Mouse (Mus musculus) adipocyte (in vitro differentiated cells): Measurements from ENCODE around the gene Arhgap5.
"Not testable (repeated sequence)": the region's sequence is repeated elsewhere in the genome, so short reads cannot be mapped to it uniquely, and the experiment has no call there.

Experiments
- DNase-seq: peaks from one replicate; pipeline ENCODE4 v3.0.0-alpha.2; 2016; ENCODE audit warnings: low spot score

The Arhgap5 gene

DNA sequence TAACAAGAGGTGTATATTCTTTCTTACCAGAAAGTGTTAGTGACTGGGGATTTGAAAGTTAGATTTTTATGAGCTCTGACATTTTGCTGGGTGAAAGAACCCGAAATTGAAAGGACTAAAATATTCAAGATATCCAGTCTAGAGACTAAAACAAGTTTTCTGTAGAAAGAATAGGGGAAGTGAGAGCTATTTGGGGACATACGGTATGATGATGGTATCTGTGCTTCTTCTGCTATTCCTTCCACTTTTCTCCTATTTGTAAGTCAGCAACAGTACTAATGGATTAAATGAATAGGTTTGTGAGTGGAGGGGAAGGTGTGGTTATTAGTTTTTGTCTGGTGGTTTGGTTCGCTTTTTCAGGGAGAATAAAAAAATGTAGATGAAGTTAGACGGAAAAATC, 37.5 kb downstream of the Arhgap5 start:
- no peak for DNase-seq

DNA sequence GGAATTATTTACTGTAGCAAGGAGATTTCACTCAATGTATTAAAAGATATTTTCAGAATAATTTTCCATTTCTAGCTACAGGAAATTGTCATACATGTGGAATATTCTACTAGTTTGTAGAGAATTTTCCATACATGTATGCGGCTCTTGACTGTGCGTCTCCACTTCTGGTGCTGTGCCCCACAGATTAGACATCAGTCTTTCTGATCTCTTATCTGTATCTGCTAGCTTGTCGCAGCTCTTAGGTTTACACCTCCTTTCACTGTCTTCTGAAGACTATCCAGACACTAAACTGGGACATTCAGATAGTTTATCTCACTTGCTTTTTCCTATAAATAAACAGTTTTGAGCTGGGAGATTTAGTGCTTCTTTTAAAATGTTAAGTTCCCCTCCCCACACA, 40.8 kb downstream of the Arhgap5 start:
- no peak for DNase-seq

DNA sequence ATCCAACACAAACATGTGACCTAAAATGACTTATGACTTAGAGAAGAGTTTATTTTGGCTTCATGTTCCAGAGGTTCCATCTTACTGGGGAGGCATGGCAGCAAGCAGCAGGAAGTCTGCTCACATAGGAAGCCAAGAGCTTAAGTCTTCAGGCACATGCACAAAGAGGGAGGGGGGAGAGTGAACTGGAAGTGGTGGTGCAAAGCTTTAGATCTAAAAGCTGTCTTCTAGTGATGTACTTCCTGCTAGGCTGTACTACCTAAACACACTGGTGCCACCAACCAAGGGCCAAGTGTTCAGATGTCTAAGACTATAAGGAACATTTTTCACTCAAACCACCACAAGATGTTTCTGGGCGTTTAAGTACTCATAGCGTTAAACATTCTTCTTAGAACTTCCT, 48.3 kb downstream of the Arhgap5 start:
- peak; percentile 47 for DNase-seq

DNA sequence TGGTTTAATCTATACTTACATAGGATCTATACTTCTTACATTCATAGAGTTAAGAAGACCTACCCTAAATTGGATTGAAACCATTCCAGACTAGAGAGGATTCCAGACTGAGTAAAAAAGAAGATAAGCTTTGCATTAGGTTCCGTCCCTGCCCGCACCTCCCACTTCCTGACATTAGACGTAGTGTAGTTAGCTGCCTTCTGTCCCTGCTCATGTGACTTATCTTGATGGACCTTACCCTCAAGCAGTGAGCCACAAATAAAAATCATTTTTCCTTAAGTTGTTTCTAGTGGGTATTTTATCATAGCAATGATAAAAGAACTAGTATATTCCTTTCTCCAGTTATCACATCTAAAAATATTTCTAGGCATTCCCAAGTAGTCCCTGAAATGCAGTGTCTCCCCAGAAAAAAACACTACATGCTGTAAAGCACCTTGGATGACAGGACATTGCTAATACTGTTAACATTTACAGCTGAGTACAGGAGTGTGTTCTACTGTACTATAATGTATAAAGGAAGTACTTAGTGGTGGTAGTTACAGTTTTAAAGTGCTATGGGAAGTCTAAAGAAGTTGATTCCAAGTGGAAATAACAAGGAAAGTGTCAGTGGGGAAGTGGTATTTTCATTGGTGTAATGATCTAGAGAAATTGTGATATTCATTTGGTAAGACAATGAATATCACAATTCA, 51.6 kb downstream of the Arhgap5 start:
- no peak for DNase-seq

DNA sequence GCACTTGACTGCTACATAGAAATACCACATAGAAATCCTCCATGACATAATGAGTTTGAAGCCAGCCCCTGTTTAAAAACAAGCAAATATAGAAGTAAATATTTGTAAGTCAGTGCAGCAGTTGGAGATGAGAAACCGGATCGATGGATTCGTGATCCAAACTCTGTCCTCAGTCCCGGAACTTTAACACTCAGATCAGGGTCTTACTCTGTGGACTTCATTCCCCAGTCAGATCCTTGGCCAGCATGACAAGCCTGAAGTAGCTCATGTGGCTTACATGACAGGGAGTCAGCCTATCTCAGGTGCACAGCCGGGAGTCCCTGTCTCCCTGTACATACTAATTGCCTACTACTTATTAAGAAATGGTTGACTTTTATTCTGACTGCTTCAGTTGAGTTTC, 61.9 kb downstream of the Arhgap5 start:
- DNase-seq: no peak

DNA sequence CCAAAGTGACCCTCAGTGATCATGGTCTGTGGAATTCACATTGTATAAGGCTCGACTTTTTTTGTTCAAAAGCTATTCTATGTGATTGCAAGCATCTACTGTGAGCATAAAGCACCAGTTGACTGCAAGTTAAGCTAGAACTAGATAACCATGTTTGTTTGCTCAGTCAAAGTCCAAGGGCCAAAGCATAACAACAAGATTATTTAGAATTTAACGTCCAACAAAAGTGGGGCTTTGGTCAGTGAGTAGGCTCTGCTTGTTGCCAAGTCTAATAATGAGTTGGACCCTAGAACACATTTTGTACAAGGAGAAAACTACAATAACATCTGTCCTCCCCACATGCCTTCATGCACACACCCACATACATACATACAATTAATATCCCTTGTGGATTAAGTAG, 69.6 kb downstream of the Arhgap5 start:
- no peak for DNase-seq

DNA sequence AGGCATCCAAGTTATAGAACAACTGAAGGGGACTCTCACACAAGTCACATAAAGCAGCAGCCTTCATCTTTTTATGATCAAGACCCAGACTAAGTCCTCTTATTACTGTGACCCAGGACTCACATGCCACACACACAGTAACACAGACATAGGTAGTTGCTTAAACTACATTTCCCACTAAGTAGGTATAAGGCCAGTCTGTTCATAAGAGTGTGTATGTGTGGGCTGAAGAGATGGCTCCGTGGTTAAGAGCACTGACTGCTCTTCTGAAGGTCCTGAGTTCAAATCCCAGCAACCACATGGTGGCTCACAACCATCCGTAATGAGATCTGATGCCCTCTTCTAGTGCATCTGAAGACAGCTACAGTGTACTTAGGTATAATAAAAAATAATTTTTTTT, 82.7 kb downstream of the Arhgap5 start:
- not testable (repeated sequence) for DNase-seq

DNA sequence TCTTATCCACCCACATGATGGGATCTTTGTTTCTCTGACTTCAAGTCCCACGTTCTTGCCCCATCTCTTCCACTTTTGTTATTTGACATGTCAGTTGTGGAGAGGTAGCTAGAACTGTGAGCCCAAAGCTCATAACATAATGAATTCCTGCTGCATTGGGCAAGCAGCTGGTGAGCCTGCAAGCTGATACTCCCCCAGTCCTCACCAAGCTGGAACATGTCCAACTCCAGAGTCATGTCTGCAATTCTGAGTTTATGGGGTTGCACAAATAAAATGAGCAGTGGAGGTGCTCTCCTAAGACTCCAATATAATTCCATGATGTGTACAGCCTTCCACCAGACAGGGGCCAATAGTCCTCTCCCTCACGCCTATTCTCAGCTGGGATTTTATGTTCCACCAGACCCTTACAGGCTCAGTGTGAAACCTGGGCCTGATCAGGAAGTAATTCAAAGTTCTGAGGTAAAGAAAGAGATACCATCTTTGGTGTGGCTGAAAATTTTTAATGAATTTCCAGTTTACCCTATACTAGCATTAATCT, 83.8 kb downstream of the Arhgap5 start:
- DNase-seq: no peak

DNA sequence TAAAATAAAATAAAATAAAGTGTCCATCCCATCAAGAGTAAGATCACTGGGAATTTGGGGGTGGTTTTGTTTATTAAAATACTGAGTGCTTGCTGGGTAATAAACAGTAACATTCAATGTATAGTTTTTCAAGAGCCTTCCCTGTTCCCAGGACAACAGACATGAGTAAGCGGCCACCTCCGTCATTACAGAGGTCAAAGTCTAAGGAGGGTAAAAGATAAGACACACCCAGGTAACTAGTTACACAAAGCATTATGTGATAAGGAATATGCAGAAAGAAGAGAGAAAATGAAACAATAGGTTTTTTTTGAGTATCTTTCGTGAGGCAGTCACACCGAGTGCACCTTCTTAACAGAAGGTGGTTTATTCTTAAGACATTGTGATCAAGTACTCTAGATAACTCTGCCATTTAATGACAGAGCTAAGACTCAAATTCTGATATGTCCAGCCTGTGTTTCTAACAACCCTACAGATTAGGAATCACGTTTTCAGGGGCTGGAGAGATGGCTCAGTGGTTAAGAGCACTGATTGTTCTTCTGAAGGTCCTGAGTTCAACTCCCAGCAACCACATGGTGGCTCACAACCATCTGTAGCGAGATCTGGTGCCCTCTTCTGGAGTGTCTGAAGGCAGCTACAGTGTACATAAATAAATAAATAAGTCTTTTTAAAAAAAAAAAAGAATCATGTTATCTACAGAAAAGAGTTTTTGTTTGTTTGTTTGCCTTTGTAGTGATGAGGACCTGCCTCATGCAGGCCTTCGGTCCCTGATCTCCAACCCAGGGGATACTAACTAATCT, 91.8 kb downstream of the Arhgap5 start:
- DNase-seq: no peak

DNA sequence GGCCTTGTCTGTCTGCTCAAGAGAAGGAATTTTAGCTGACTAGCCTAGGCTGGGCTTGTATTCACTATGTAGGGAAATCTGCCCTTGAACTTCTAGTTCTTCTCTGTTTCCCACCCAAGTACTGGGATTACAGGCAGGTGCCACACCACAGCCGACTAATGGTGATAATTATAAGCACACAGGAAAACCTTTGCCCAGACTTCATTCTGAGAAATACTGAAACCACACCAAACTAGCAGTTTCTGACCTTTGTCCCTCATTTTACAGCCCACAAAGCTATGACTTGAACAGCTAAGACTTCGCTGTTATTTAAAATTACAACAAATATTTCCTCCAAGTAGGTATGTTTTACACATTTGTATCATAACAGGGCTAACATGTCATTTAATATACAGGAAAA, 98.7 kb downstream of the Arhgap5 start:
- DNase-seq: peak; percentile 40

DNA sequence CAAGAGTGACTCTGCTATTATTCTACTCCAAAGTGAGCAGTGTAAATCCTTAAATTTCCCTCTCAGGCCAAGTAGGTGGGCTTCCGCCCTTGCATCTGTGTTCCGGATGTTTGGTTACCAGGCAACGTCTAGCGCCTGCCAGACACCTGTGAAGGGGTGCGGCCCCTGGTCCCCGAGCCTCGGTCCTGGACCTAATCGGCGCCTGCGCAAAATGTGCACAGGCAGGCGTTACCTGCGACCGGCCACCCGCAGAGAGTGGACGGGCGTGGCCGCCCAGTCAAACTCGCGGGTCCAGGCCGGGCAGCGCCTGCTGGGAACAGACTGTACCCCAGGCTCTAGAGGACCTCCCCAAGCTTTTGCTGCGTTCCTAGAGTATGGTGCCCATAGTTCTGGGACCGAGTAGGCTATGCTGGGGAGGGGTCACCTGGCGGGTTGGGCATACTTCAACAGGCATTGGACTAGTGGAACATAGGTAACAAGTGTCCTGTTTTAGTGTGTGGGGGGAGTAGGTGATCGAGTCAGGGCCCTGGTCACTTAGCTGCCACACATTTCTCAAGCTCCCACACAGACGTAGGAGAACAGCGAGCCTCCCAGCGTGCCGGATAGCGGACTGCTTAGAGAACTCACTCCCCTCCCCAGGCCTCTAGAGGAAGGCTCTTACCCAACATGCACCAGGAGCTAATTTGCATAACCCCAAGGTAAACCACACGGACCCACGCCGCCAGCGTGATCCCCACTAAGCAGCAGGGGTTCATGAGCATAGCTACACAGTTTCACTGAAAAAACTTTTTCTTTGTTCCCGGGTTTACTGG, 99.3 kb downstream of the Arhgap5 start:
- peak; percentile 94 for DNase-seq

DNA sequence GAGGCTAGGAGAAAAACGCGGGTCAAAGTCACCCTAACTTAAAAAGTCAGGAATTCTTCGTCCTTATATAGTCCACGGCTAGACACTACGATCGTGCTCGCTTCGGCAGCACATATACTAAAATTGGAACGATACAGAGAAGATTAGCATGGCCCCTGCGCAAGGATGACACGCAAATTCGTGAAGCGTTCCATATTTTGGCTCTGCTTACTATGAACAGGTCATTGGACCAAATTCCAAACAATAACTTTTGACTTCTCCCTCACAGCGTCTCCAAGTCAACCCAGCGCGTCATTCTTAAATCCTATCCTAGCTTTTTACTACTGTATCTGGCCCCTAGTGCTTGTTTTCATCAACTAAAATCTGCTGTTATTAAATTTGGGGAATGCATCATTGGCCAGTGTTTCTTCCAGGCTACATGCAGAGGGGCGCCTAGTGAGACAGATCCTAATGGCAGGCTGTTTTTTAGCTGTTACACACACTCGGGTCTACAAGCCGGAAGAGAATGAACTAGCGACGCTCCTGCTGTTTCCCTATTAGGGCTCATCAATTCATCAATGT, 100.0 kb downstream of the Arhgap5 start:
- DNase-seq: peak; percentile 91

DNA sequence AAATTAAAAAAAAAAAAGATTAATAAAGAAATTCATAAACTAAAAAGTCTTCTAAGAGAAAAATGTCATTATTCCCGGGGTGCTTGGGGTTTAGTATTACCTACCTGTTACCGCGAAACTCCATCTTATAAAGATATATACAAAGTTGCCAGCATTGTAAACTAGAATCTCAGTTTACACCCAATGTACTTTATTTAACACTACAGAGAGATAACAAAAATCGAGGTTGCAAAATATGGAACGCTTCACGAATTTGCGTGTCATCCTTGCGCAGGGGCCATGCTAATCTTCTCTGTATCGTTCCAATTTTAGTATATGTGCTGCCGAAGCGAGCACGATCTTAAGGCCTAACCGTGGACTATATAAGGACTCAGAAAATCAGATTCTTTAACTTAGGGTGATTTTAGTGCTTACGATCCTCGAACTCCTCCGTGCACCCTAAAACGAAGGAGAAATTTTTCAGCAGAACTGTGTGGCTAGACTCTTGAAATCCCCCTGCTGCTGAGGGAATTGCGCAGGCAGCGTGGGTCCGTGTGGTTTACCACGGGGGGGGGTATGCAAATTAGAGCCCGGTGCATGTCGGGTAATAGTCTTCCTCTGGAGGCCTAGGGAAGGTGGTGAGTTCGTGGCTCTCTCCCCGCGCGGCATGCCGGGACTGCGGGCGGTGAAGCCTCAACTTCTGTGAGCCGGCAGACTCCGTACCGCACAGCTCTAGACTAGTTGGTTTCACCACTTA, 100.7 kb downstream of the Arhgap5 start:
- peak; percentile 96 for DNase-seq

DNA sequence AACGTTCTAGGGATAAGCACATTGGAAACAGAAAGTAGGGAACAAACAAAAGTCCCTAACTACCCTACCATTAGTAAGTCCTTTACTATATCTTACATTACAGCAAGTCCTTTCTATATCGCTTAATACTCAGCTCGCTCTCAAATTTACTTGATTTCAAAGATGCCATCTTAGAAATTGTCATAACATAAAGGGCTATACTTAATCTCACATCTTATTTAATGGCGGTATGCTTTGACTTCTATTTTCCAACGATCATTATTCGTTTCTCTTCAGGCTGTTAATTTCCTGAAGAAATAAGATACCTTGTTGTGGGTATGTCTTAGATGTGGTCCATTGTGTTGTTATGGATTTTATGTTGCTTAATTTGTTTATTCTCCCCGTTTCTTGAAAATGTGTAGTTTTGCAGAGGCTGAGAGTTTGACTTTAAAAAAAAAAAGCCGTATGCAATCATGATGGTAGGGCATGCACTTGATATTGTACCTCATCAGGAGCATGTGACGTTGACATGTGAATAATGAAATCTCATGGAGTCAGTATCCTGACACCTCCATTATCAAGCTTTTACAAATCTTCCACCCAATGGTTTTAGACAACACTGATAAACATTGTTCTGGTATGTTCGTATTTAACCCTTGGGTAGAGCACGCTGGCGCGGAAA, 101.3 kb downstream of the Arhgap5 start:
- DNase-seq: no peak

DNA sequence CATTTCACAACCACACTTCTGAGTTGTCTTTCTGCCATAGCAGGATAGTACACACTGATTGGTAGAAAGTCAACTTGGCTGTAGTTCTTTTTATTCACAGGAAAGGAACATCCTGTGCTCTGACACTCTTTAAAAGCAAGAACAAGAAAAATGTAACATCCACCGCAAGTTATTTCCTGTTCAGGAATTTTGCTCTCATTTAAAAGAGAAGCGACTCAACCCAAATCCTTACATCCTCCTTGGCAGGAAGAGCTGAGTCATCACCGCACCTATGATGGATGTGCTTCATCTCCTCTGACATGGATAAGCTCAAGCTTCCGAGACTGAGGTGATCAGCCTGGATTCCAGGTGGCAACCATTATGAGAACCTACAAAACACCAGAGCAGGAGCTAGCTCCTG, 103.6 kb downstream of the Arhgap5 start:
- DNase-seq: no peak

DNA sequence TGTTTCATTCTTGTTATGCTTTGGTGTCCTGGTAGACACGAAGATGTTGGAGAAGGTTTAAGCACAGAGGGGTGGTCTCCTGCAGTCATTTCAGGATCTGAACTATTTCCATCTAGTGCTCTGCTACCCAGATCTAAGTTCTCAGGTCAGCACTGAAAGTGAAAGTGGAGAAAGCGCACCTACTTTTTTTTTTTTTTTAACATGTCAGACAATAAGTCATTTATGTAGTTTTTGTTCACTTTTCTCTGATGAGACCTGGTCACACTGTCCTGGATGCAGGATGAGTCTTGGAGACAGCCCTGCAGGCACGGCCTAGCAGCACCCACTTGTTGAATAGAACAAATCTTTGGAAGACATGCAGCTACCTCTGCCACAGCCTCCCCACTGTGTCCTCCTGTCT, 111.9 kb downstream of the Arhgap5 start:
- no peak for DNase-seq

DNA sequence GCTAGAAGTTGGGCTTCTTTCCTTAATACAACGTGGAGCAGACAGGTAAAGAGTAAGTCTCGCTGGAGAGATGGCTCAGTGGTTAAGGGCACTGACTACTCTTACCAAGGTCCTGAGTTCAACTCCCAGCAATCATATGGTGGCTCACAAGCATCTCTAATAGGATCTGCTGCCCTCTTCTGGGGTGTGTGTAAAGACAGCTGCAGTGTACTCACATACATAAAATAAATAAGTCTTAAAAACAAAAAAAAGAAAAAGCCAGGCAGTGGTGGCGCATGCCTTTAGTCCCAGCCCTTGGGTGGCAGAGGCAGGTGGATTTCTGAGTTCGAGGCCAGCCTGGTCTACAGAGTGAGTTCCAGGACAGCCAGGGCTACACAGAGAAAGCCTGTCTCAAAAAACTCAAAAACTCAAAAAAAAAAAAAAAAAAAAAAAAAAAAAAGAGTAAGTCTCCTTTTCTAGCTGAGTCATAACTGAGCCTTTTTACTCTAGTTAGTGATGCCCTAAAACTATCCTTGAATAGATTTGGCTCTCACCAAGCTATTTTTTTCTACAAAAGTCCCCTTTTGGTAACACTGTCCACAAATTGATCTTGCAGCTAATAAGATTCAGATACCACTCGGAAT, 114.8 kb downstream of the Arhgap5 start:
- no peak for DNase-seq

DNA sequence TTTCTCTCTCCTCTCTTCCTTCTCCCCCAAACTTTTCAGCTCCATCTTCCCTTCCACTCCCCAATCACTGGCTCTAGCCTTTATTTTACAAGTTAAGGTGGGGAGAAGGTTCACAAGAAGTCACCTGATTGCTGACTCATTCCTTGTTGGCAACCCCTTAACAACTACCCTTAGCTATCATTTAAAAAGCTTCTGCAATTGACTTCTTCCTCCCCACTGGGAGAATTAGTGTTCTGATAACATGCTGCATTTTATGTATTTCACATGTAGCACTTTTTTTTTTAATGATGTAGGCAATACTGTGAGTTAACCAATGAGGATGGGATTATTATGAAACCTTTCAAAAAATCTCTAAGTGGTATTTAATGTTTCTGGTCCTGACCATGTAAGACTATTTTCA, 115.9 kb downstream of the Arhgap5 start:
- DNase-seq: no peak
